Mouse (Mus musculus): Measurements from ENCODE around the gene Olfr287. TPM values are rescaled to one million over a fixed set of nuclear protein-coding genes. Genes with fewer than 3 reads are reported as not detected.

The Olfr287 gene
- polyA plus RNA-seq, 3 experiments from 2014 or later, result not detected

- ATAC-seq, result peak; percentile 99
Observed at GRCm38 (mm10) chr15:98167645-98168621, 52.9 kb downstream of the Olfr287 start.

GRCm38 (mm10) chr15:98166963-98167644 is 53.8 kb downstream of the Olfr287 start, which contains the start of gene Ccdc184:
Gene Ccdc184, plus strand, starts transcription at chr15:98167158.
- ATAC-seq, result no peak

GRCm38 (mm10) chr15:98165525-98165924 is 55.3 kb downstream of the Olfr287 start, which contains the start of gene Asb8:
Gene Asb8, minus strand, starts transcription at chr15:98165625.
- ATAC-seq, result no peak

- ATAC-seq, result no peak
Observed at GRCm38 (mm10) chr15:98162561-98162960, 58.3 kb downstream of the Olfr287 start.

GRCm38 (mm10) chr15:98161026-98161805 is 59.6 kb downstream of the Olfr287 start:
- ATAC-seq, result no peak

DNA sequence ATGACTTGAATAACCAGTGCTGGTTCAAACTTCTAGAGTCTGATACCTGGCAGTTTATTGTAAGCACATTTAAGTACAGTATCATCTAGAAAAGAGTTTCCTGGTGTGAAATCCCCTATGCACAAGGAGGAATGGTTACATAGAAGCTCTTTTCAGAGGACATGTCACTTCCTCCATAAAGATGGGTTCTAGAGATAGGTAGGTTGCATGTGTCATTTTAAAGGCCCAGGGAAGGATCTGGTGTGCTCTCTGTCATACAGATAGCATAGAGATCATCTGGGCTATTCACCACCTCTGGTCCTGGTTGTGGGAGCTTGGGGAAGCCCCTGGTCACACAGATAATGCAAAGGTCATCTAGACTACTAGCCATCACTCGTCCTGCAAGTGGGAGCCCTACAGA is 63.6 kb downstream of the Olfr287 start:
- ATAC-seq, result no peak

Other genes starting within 250 kb of the Olfr287 start
- gene Col2a1, start 216.4 kb downstream of the Olfr287 start, polyA plus RNA-seq (2017; shearing (Covaris generic)), result not detected
- gene Pfkm, start 128.5 kb downstream of the Olfr287 start, polyA plus RNA-seq (2017; shearing (Covaris generic)), result 1 to 10 TPM; 4.9 to 5.6 (median 5.2) TPM
- gene Senp1, start 127.3 kb downstream of the Olfr287 start, polyA plus RNA-seq (2017; shearing (Covaris generic)), result 10 to 100 TPM; 29.3 to 35.6 (median 35.0) TPM
- gene Asb8, start 55.4 kb downstream of the Olfr287 start, polyA plus RNA-seq (2017; shearing (Covaris generic)), result 10 to 100 TPM; 37.1 to 44.9 (median 41.2) TPM
- gene Ccdc184, start 53.9 kb downstream of the Olfr287 start, polyA plus RNA-seq (2017; shearing (Covaris generic)), result under 1 TPM; 0.25 to 0.91 (median 0.36) TPM
- gene Olfr288, start 25.5 kb downstream of the Olfr287 start, polyA plus RNA-seq (2017; shearing (Covaris generic)), result not detected
- not detected for gene Gm44579, start 79 bp downstream of the Olfr287 start, polyA plus RNA-seq (2017; shearing (Covaris generic))
- gene Olfr286, start 13.4 kb upstream of the Olfr287 start, polyA plus RNA-seq (2017; shearing (Covaris generic)), result not detected
- not detected for gene H1fnt, start 36.2 kb upstream of the Olfr287 start, polyA plus RNA-seq (2017; shearing (Covaris generic))
- gene Zfp641, start 75.1 kb upstream of the Olfr287 start, polyA plus RNA-seq (2017; shearing (Covaris generic)), result not detected
- not detected for gene Olfr285, start 96.3 kb upstream of the Olfr287 start, polyA plus RNA-seq (2017; shearing (Covaris generic))
- gene Olfr284, start 119.9 kb upstream of the Olfr287 start, polyA plus RNA-seq (2017; shearing (Covaris generic)), result not detected
- not detected for gene Olfr283, start 159.9 kb upstream of the Olfr287 start, polyA plus RNA-seq (2017; shearing (Covaris generic))
- gene Olfr282, start 210.2 kb upstream of the Olfr287 start, polyA plus RNA-seq (2017; shearing (Covaris generic)), result not detected
- gene Olfr281, start 231.5 kb upstream of the Olfr287 start, polyA plus RNA-seq (2017; shearing (Covaris generic)), result not detected
- gene OR5BS1P, start 248.8 kb upstream of the Olfr287 start, polyA plus RNA-seq (2017; shearing (Covaris generic)), result not detected